Mouse (Mus musculus) kidney, adult 2 months (tissue): Measurements from ENCODE around the gene Tmem229b.

ENCODE experiments used
- CTCF ChIP-seq: fragments of 200-500 bp; conservative IDR thresholded peaks from 2 replicates; pipeline ENCODE4 v1.5.1; 2011; ENCODE audit warnings: low read depth, mild to moderate bottlenecking, control low read depth, low read length, moderate library complexity, mixed read lengths; ENCODE audit not compliant: insufficient read depth, insufficient read length
- POLR2A ChIP-seq: fragments of 200-500 bp; IDR thresholded peaks from one replicate; pipeline ENCODE4 v1.6.1; 2011; ENCODE audit warnings: low read depth, low read length, control low read depth

- TF ChIP-seq POLR2A (no peak), CTCF (no peak)
Observed at GRCm38 (mm10) chr12:78970725-78971124, 36.7 kb downstream of the Tmem229b start.
